Mouse (Mus musculus): ENCODE data around the gene Btbd35f1.
"Not testable (repeated sequence)": the region's sequence is repeated elsewhere in the genome, so short reads cannot be mapped to it uniquely, and the experiment has no call there.

Gene Btbd35f1

GRCm38 (mm10) chrX:32559755-32560154 lies at the start of gene Btbd35f1:
Gene Btbd35f1, plus strand, starts transcription at chrX:32560055.
- DNase-seq (ENCODE audit: low spot score) = not testable (repeated sequence)

DNA sequence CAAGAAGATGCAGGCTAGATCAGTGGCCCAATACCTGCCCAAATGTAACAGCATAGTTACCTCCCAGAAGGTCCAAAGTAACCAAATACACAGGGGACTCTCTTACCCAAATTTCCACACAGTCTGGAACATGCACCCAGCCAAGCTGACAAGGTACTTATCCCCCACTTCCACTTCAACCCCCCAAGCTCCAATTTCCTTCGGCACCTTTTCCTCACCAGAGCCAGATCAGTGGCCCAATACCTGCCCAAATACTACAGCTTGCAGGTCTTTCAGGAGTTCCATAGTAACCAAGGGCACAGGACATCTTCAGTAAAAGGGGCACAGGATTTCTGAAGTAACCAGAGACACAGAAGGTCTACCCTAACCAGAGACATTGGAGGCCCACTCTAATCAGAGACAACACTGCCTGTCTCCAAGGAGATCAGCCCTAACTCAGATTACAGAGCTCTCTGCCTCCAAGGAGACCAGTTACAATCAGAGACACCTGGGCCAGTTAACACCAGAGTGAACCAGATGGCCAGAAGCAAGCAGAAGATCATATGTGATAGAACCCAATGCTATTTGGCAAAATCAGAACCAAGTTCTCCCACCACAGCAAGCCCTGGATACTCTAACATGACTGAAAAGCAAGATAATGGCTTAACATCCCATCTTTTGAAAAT lies 31.2 kb downstream of the Btbd35f1 start:
- DNase-seq (ENCODE audit: low spot score) = not testable (repeated sequence)

DNA sequence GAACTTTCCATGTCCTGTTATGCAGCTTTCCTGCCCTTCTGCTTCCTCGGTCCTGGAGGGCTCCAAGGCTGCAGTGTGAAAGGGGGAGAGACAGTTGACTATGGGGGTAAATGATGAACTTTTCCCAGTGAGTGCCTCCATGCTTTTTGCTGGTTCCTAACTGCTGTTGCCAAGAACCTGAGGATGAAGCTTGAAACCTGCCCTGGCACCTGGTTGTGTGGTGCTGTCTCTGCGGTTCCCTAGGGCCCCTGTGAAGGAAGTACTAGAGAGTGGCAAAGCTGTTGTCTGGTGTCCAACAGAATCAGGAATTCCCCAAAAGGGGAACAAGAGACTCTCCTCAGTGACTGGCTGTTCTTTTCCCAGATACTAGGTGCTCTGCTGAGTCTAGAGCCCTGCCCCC lies 41.2 kb downstream of the Btbd35f1 start:
- DNase-seq (ENCODE audit: low spot score) = not testable (repeated sequence)

DNA sequence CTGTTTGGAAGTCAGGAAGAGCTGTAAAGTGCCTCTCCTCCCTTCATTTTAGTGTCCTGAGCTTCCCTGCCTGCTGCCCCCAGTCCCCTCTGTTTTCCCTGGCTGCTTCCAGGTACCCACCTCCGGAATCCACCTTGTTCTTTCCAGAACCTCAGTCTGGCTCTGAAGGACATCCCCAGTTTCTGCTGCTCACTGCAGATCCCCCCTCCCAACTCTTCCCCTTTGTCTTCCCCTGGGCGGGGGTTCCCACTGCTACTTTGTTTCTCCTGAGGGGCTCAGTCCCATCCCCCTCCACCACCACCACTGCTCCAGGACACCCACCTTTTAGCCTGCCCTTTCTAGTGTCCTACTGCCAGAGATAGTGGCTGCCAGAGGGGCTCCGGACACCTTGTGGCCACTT lies 41.6 kb downstream of the Btbd35f1 start:
- DNase-seq (ENCODE audit: low spot score) = peak; percentile 4

Measured in ovary, postnatal 36 days (tissue).